Mouse (Mus musculus) myocyte (in vitro differentiated cells): ENCODE results near the gene Fam163b. TPM values are rescaled to one million over a fixed set of nuclear protein-coding genes. Genes with fewer than 3 reads are reported as not detected.

Experiments
- H3K27me3 ChIP-seq: one replicate; pipeline ENCODE4 v1.6.1; 2011; ENCODE audit not compliant: control insufficient read depth, insufficient read depth, insufficient read length
- H3K36me3 ChIP-seq: one replicate; pipeline ENCODE4 v1.6.1; 2011; ENCODE audit not compliant: control insufficient read depth, insufficient read depth
- H3K4me2 ChIP-seq: one replicate; pipeline ENCODE4 v1.6.1; 2011; ENCODE audit warnings: low read depth, control low read depth
- H3K4me3 ChIP-seq: one replicate; pipeline ENCODE4 v1.5.1; 2011; ENCODE audit warnings: mild to moderate bottlenecking, control low read depth, moderate library complexity
- H3K79me2 ChIP-seq: one replicate; pipeline ENCODE4 v1.6.1; 2011; ENCODE audit not compliant: control insufficient read depth, insufficient read depth
- H3ac ChIP-seq: one replicate; pipeline ENCODE4 v1.6.1; 2011; ENCODE audit not compliant: control insufficient read depth, insufficient read length
- CEBPB ChIP-seq: IDR thresholded peaks from 2 replicates; pipeline ENCODE4 v1.6.1; 2011; ENCODE audit warnings: mild to moderate bottlenecking, moderate library complexity; ENCODE audit not compliant: poor library complexity, insufficient read depth, severe bottlenecking
- E2F4 ChIP-seq: IDR thresholded peaks from one replicate; pipeline ENCODE4 v1.6.1; 2011; ENCODE audit warnings: mild to moderate bottlenecking, control low read depth, moderate library complexity; ENCODE audit not compliant: insufficient read depth
- MAX ChIP-seq: IDR thresholded peaks from one replicate; pipeline ENCODE4 v1.6.1; 2011; ENCODE audit warnings: low read depth, mild to moderate bottlenecking, control low read depth
- MYOD1 ChIP-seq, 3 experiments: IDR thresholded peaks; one replicate each; pipeline ENCODE4 v1.6.1; 2011; ENCODE audit warnings: control low read depth in 2 of 3, low read depth in 2 of 3, mild to moderate bottlenecking in 2 of 3, moderate library complexity in 1 of 3; ENCODE audit not compliant: insufficient read length in 2 of 3, control insufficient read depth in 1 of 3
- MYOG ChIP-seq, 3 experiments: IDR thresholded peaks; one replicate each; pipeline ENCODE4 v1.6.1; 2011; ENCODE audit warnings: control low read depth in 2 of 3, low read depth in 2 of 3, mild to moderate bottlenecking in 2 of 3; ENCODE audit not compliant: insufficient read length in 2 of 3, control insufficient read depth in 1 of 3, insufficient read depth in 1 of 3
- POLR2A ChIP-seq: IDR thresholded peaks from one replicate; pipeline ENCODE4 v1.6.1; 2011; ENCODE audit warnings: low read depth, mild to moderate bottlenecking, control low read depth, moderate library complexity; ENCODE audit not compliant: insufficient read length
- POLR2AphosphoS2 ChIP-seq: IDR thresholded peaks from one replicate; pipeline ENCODE4 v1.6.1; 2011; ENCODE audit warnings: low read depth, control low read depth; ENCODE audit not compliant: insufficient read length
- REST ChIP-seq: IDR thresholded peaks from one replicate; pipeline ENCODE4 v1.6.1; 2011; ENCODE audit warnings: mild to moderate bottlenecking, control low read depth, moderate library complexity; ENCODE audit not compliant: insufficient read depth, insufficient read length
- SRF ChIP-seq: IDR thresholded peaks from one replicate; pipeline ENCODE4 v1.6.1; 2011; ENCODE audit warnings: low read depth; ENCODE audit not compliant: control insufficient read depth, insufficient read length
- TCF12 ChIP-seq: IDR thresholded peaks from one replicate; pipeline ENCODE4 v1.6.1; 2011; ENCODE audit warnings: mild to moderate bottlenecking, control low read depth; ENCODE audit not compliant: poor library complexity, insufficient read depth, severe bottlenecking
- TCF3 ChIP-seq: IDR thresholded peaks from one replicate; pipeline ENCODE4 v1.6.1; 2011; ENCODE audit warnings: low read depth, control low read depth; ENCODE audit not compliant: insufficient read length
- USF1 ChIP-seq: IDR thresholded peaks from one replicate; pipeline ENCODE4 v1.6.1; 2011; ENCODE audit warnings: low read depth, mild to moderate bottlenecking, control low read depth, moderate library complexity
- polyA plus RNA-seq: library from polyadenylated mRNA; unstranded; fragments of >200 nt; fragmentation: generic; extraction: Trizol; gene quantifications from one replicate; pipeline ENCODE4 v1.2.1, GENCODE M21; 2012; ENCODE audit warnings: missing spikeins

The Fam163b gene
- polyA plus RNA-seq, 1 experiment, result 0.04 TPM

DNA sequence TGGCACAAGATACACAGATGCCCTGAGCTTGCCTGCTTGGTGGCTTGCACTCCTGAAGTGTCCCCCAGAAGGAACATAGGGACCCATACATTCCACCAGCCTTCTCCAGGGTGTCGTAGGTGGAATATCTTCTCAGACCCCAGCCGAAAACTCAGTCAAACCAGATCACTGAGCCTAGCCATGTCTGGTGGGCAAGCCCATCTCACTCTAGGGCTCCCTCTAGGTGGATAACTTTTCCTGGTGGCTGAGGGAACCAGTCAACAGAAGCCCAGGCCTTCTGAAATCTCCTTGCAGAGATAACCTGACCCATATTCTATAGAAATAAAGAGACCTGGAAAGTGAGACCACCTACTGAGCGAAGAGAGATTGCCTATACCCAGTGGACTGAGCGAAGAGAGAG lies 19.2 kb downstream of the Fam163b start:
- H3ac ChIP-seq, result no peak overlapping the region
- H3K27me3 ChIP-seq, result peaks cover 52% of the 10 kb centered on the region
- no peak overlapping the region for H3K4me2 ChIP-seq
- H3K4me3 ChIP-seq, result no peak overlapping the region
- no peaks in the 10 kb centered on the region for H3K79me2 ChIP-seq
- TF ChIP-seq MAX (no peak), TCF3 (no peak), E2F4 (no peak), USF1 (no peak), POLR2A (no peak), MYOG (IDR thresholded peaks at IDR 0.05; ENCODE audit: control insufficient read depth in 1 of 3, insufficient read depth in 1 of 3, insufficient read length in 2 of 3, low read depth in 2 of 3) (no peak), REST (no peak), SRF (no peak), CEBPB (no peak), POLR2AphosphoS2 (no peak), TCF12 (no peak), MYOD1 (IDR thresholded peaks at IDR 0.05; ENCODE audit: control insufficient read depth in 1 of 3, insufficient read length in 2 of 3, low read depth in 2 of 3) (no peak)
- H3K36me3 ChIP-seq, result no peaks in the 10 kb centered on the region

DNA sequence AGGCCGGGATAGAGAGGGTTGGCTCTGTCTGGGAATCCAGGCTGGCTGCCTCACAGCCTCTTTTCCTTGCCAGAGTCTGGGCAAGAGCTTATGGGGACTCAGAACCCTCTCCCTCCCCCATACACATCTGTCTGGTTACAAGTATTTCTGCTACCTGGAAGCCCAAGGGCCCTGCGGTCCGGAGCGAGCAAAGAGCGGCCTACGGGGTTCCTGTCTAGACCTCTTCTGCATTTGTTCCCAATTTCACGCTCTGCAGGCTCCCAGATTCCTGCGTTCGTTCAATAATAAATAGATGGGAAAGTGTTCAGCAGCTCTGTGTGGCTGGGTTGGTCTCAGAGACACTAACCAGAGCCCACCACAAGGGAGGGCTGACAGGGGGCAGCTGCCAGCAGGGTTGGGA lies 19.7 kb downstream of the Fam163b start:
- no peak for TF ChIP-seq E2F4
- no peak for TF ChIP-seq MYOG (IDR thresholded peaks at IDR 0.05; ENCODE audit: control insufficient read depth in 1 of 3, insufficient read depth in 1 of 3, insufficient read length in 2 of 3, low read depth in 2 of 3)
- TF ChIP-seq POLR2A, result no peak
- no peak for TF ChIP-seq REST
- no peak for TF ChIP-seq SRF
- TF ChIP-seq POLR2AphosphoS2, result no peak
- no peak for TF ChIP-seq TCF12
- no peak for TF ChIP-seq CEBPB
- no peak for TF ChIP-seq USF1
- no peak for TF ChIP-seq TCF3
- TF ChIP-seq MAX, result no peak
- no peak for TF ChIP-seq MYOD1 (IDR thresholded peaks at IDR 0.05; ENCODE audit: control insufficient read depth in 1 of 3, insufficient read length in 2 of 3, low read depth in 2 of 3)
- Histone ChIP-seq H3K36me3 (no peaks in the 10 kb centered on the region), H3K79me2 (no peaks in the 10 kb centered on the region), H3K4me2 (no peak overlapping the region), H3K27me3 (peaks cover 51% of the 10 kb centered on the region), H3ac (no peak overlapping the region), H3K4me3 (no peak overlapping the region)

DNA sequence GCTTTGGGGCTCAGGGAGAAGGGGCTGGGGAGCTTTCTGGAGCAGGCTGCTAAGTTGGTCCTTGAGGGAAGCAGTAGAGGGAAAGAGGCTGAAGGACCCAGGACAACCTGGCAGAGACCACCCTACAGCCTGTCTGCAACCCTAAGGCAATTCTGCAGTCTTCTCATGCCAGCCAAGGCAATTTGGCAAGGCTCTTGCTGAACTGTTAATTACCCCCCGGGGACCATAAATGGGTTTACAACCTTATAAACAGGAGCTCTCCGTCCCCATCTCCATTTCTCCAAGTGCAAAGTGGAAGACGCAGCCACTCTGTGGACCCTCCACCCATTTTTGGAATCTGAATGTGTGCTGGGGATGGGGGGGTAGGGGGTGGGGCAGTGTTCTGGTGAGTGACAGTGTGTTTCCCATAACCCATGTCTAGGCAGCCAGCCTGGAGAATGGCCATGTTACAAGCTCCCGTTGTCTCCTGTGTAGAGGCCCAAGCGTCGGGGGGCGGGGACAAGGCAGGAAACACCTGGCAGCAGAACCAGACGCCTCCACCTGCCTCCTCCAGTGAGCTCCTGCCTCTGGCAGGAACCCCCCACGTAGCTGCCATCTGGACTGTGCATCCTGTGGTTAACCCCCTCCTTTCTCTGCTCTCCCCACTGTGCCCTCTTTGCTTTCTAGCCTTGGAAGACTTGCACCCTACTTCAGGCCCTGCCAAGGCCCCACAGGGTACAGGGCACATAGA lies 20.5 kb downstream of the Fam163b start:
- Histone ChIP-seq H3ac (no peak overlapping the region), H3K27me3 (peaks cover 47% of the 10 kb centered on the region), H3K36me3 (no peaks in the 10 kb centered on the region), H3K4me2 (no peak overlapping the region), H3K4me3 (no peak overlapping the region), H3K79me2 (no peaks in the 10 kb centered on the region)
- no peak for TF ChIP-seq REST
- no peak for TF ChIP-seq MYOD1 (IDR thresholded peaks at IDR 0.05; ENCODE audit: control insufficient read depth in 1 of 3, insufficient read length in 2 of 3, low read depth in 2 of 3)
- TF ChIP-seq E2F4, result no peak
- no peak for TF ChIP-seq MAX
- no peak for TF ChIP-seq POLR2A
- TF ChIP-seq SRF, result no peak
- no peak for TF ChIP-seq MYOG (IDR thresholded peaks at IDR 0.05; ENCODE audit: control insufficient read depth in 1 of 3, insufficient read depth in 1 of 3, insufficient read length in 2 of 3, low read depth in 2 of 3)
- no peak for TF ChIP-seq TCF3
- no peak for TF ChIP-seq TCF12
- no peak for TF ChIP-seq POLR2AphosphoS2
- no peak for TF ChIP-seq USF1
- TF ChIP-seq CEBPB, result no peak

DNA sequence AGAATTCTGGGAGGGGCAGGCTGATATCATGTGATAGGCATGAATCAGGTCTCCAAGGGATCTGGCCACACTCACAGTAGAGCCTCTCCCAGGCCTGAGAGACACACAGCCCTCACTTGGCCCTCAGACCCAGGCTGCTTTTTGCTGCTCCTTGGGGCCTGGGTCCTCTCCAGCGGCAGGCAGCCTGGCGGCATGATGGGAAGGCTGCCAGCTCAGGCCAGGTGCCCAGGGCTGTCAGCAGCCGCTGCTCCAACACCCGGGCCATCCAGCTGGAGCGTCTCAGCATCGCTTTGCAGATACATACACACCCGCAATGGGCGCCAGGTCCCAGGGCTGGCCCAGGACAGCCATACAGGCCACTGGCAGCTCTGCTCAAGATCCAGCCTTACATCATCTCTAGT lies 22.1 kb downstream of the Fam163b start:
- Histone ChIP-seq H3K27me3 (peaks cover 61% of the 10 kb centered on the region), H3K36me3 (no peaks in the 10 kb centered on the region), H3K4me2 (no peak overlapping the region), H3ac (no peak overlapping the region), H3K4me3 (no peak overlapping the region), H3K79me2 (no peaks in the 10 kb centered on the region)
- no peak for TF ChIP-seq TCF12

DNA sequence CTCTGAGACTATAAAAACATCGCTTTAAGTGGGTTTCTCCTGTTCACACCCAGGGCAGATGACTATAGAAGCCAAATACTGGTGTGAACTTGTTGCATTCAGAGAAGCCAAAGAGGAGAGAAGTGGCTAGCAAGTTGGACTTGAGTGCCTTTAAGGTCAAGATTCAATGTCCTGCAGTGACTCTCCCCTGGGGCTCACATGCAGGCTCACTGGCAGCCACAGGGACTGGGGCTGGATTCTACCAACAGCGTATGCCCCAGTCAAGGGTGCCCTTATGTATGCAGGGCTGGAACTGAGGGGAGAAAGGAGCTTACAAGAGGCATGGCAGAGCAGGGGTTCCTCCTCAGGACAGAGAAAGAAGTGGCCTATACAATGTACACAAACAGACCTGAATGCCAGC lies 22.5 kb downstream of the Fam163b start:
- no peaks in the 10 kb centered on the region for H3K36me3 ChIP-seq

More for the DNA sequence above, 22.5 kb downstream of the Fam163b start:
- H3K4me2 ChIP-seq, result no peak overlapping the region
- TF ChIP-seq TCF3 (no peak), TCF12 (no peak), POLR2A (no peak), MYOG (IDR thresholded peaks at IDR 0.05; ENCODE audit: control insufficient read depth in 1 of 3, insufficient read depth in 1 of 3, insufficient read length in 2 of 3, low read depth in 2 of 3) (no peak), USF1 (no peak), POLR2AphosphoS2 (no peak), MYOD1 (IDR thresholded peaks at IDR 0.05; ENCODE audit: control insufficient read depth in 1 of 3, insufficient read length in 2 of 3, low read depth in 2 of 3) (no peak), E2F4 (no peak), REST (no peak), SRF (no peak), CEBPB (no peak), MAX (no peak)
- H3K27me3 ChIP-seq, result peaks cover 65% of the 10 kb centered on the region
- no peak overlapping the region for H3K4me3 ChIP-seq
- H3ac ChIP-seq, result no peak overlapping the region
- H3K79me2 ChIP-seq, result no peaks in the 10 kb centered on the region
